Mouse (Mus musculus) bone marrow macrophage, adult 2 months (primary cell): ENCODE data around the gene Syt16. TPM values are rescaled to one million over a fixed set of nuclear protein-coding genes. Genes with fewer than 3 reads are reported as not detected.

Experiments used
- H3K27ac ChIP-seq: 2 replicates; pipeline ENCODE4 v1.5.1; 2012; ENCODE audit warnings: low read depth, low read length; ENCODE audit not compliant: insufficient read depth
- H3K4me1 ChIP-seq: 2 replicates; pipeline ENCODE4 v1.6.1; 2012; ENCODE audit warnings: low read length; ENCODE audit not compliant: control insufficient read depth, insufficient read depth
- H3K4me3 ChIP-seq: 2 replicates; pipeline ENCODE4 v1.5.1; 2012; ENCODE audit warnings: mild to moderate bottlenecking, low read length, moderate library complexity; ENCODE audit not compliant: insufficient read depth
- CTCF ChIP-seq: IDR thresholded peaks from 2 replicates; pipeline ENCODE4 v1.5.1; 2012; ENCODE audit warnings: low read depth, mild to moderate bottlenecking, low read length, moderate library complexity
- POLR2A ChIP-seq: IDR thresholded peaks from 2 replicates; pipeline ENCODE4 v1.6.1; 2012; ENCODE audit warnings: mild to moderate bottlenecking, low read depth, low read length, borderline replicate concordance
- polyA plus RNA-seq: library from polyadenylated mRNA; stranded (reverse); fragments of >200 nt; gene quantifications from 2 replicates; pipeline ENCODE4 v1.2.4, GENCODE M21; 2012; ENCODE audit not compliant: missing spikeins, insufficient read depth, insufficient read length

Gene Syt16
- polyA plus RNA-seq, 1 experiment = not detected

DNA sequence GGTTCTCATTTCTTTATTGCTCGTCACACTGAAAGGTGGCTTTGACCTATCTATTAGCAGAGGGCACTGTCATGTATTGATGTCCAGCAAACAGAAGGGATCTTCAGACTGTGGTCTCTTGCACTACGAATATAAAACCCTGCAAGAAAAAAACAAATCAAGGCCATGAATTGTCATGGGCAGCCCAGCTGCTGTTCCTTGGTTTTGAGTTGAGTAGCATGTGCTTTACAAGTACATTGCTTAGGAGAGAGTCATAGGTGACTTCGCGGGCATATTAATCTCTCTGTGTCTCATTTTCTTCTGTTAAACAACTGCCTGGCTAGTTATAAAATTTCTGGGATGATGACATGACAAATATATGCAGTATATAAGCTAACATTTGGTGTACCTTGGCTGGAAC, 192.4 kb downstream of the Syt16 start:
- Histone ChIP-seq H3K4me3 (no peak overlapping the region), H3K27ac (no peak overlapping the region), H3K4me1 (peaks cover 10% of the 10 kb centered on the region)
- TF ChIP-seq POLR2A = no peak
- no peak for TF ChIP-seq CTCF

DNA sequence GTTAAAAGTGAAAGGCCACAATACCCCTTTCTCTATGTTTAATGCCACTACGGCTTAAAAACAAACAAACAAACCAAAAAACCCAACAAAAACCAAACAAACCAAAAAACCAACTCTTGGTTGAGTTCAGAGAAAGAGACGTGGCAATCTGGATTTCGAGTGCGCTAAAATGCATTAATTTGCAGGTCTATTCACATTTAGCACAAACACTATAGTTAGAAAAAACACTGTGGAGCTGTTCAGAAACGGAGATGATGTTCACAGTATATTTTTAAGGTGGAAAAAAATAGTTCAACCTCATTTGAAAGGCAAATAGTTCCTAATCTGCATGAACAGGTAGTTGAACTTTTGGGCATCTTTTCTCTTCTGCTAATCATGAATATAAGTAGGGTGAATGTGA, 192.8 kb downstream of the Syt16 start:
- Histone ChIP-seq H3K4me3 (no peak overlapping the region), H3K4me1 (peaks cover 10% of the 10 kb centered on the region), H3K27ac (no peak overlapping the region)
- TF ChIP-seq CTCF = no peak
- TF ChIP-seq POLR2A = no peak

DNA sequence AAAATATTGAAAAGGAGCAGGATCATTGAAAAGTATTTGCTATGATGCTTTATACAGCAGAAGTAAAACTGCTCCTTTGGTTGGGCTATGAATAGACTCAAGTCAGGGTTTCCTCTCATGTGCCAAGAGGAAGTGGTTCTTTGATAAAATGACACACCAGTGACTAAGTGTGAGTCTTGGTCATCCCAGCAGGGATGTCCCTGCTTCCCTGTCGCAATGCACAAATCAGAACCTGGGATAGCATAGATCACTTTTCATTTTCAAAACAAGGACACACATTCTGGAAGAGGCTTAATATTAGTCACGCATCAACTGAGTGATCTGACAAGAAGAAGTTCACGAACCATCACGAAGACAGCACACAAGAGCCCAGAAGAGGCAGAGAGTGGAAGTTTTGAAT, 195.1 kb downstream of the Syt16 start:
- no peak overlapping the region for H3K4me3 ChIP-seq
- H3K4me1 ChIP-seq = peaks cover 10% of the 10 kb centered on the region
- H3K27ac ChIP-seq = no peak overlapping the region
- TF ChIP-seq POLR2A = no peak
- TF ChIP-seq CTCF = no peak

DNA sequence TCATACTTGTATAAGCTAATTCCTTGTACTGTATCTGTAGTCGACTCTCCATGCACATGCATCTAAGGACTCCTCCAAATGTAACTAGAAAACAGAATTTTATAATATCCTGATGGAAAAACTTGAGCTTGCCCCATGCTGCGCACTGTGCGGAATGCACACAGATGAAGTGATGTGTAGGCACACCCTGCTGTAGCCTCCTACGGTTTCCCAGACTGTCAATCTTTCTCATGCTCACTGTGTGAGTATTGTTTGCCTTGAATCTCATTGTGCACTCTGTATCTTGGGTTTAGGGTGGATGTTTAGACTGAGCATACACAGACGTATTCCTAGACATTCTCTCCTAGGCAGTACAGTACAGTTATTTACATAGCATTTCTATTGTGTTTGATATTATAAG, 203.9 kb downstream of the Syt16 start:
- TF ChIP-seq CTCF = no peak
- no peak for TF ChIP-seq POLR2A
- Histone ChIP-seq H3K27ac (no peak overlapping the region), H3K4me3 (no peak overlapping the region), H3K4me1 (0 out of 2 replicates have a peak, but pooled peaks cover 2% of the 10 kb centered on the region)

DNA sequence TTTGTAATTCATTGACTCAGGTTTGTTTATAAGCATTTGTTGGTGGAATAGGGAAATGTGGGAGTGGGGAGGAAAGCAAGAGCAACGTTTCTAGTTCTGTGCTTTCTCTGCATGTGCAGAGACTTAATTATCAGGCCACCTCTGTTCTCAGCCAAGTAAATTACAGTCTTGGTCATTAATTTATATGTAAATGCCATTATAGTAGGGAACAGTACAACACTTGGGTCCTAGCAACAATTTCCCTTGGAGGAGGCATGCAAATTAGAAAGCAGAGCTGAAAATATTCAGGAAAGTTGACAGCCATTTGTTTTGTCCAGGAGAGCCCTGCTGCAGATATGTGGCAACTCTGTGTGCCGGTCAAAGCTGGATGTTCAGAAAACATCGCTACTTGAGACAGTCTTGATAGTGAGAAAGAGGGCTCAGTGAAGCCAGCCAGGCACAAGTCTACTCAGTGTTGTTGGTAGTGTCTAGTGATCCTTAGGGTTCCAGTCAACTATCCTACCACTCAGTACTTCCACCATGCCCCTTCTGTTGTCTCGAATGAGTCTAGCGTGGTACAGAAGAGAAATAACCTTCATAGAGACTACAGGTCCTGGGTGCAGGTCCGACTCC, 205.1 kb downstream of the Syt16 start:
- Histone ChIP-seq H3K27ac (no peak overlapping the region), H3K4me1 (0 out of 2 replicates have a peak, but pooled peaks cover 2% of the 10 kb centered on the region), H3K4me3 (no peak overlapping the region)
- TF ChIP-seq POLR2A (no peak), CTCF (no peak)

DNA sequence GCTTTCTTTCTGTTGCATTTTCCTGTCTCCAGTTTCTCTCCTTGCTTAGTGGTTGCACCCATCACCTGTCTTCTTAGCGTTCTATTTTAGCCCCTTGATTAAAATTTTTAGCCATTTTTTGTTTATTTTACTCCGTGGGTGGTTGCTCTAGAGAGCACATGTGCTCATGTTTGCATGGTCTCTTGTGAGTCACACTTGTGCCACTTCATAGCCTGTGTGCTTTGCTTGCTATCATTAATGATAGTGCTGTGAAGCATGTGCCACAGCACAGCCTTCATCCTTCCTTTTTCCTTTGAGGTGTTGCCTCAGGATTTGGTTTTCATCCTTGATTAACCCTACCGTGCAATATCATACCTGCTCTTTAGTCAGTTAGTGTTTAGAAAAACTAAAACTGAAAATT, 214.7 kb downstream of the Syt16 start:
- H3K27ac ChIP-seq = no peak overlapping the region
- TF ChIP-seq CTCF = no peak
- no peak for TF ChIP-seq POLR2A
- H3K4me3 ChIP-seq = no peak overlapping the region
- no peaks in the 10 kb centered on the region for H3K4me1 ChIP-seq

DNA sequence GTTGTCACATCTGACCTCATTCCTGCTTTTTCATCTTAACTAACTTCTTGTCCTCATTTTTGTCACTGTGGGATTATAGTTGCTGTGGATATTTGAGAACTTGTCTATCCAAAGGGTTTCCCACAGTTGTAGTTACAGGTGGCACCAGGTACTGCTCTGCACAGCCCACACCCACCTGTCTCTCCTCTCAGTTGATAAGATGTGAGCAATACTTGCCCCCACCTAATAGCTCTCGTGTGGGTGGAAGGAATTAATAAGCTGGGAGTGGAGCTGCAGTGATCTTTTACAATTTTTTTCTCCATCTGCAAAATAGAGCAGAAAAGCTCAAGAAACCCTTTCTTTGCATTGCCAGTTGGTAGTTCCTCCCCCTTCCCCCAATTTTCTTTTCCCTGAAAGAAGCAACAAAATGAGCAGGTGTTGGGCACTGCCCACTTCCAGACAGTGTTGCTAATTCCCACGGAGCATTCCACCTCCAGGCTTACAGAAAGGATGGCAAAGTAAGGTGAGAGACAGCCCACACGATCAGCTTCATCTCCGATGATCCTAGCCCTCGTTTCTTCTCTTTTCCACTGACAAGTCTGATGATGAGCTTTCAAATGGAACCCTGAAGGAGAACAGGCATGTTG, 218.8 kb downstream of the Syt16 start:
- no peak for TF ChIP-seq CTCF
- no peak for TF ChIP-seq POLR2A
- Histone ChIP-seq H3K4me1 (no peaks in the 10 kb centered on the region), H3K27ac (no peak overlapping the region), H3K4me3 (no peak overlapping the region)

DNA sequence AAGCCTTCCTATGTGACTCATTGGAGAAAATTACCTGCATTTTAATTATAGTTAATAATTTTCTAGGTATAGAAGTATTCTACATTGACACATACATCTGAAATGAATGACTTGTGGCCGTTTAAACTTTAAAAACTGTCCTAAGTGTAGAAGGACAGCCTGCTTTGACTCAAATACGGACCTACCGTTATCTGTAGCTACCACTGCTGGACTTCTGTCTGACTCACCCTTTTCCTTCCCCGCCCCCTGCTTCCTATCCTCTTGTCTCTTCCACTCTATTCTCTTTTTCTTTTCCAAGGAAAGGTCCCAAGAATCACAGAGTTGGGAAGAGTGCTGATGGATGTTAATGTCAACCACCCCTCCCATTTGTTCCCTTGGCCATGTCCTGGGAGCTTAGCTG, 222.4 kb downstream of the Syt16 start:
- no peak overlapping the region for H3K27ac ChIP-seq
- no peak overlapping the region for H3K4me3 ChIP-seq
- TF ChIP-seq CTCF (no peak), POLR2A (no peak)
- no peaks in the 10 kb centered on the region for H3K4me1 ChIP-seq

DNA sequence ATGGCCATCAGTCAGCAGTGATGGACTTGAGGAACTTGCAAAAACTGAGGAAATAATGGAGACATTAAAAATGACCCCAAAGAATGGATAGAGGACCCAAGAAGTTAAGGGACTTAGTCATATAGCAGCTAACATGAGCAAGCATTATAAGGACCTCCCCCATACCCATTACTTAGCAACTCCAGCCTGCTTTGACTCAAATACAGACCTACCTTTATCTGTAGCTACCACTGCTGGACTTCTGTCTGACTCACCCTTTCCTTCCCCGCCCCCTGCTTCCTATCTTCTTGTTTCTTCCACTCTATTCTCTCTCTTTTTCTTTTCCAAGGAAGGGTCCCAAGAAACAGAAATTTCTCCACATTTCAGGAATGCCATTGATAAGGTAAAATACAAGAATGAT, 223.2 kb downstream of the Syt16 start:
- no peaks in the 10 kb centered on the region for H3K4me1 ChIP-seq
- no peak overlapping the region for H3K27ac ChIP-seq
- H3K4me3 ChIP-seq = no peak overlapping the region
- TF ChIP-seq CTCF (no peak), POLR2A (no peak)

DNA sequence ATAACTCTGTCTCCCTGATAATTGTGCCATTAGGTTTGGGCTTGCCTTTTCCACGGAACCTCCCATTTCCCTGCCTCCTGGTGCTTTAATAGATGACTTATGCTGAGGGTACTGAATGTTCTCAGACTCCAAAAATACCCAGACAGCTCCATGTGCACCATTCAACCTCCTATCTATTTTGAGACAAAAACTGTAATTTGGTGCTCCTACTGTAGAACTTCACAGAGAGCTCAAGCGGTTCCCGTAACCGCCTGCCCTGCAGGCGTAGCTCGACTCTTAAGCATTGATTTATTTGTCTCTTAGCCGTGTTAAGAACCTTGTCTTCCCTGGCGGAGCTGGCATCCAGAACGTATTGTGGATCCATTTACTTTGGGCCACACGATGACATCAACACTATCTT, 233.3 kb downstream of the Syt16 start:
- Histone ChIP-seq H3K4me3 (no peak overlapping the region), H3K27ac (no peak overlapping the region), H3K4me1 (peaks cover 12% of the 10 kb centered on the region)
- TF ChIP-seq POLR2A (no peak), CTCF (no peak)
